Mouse (Mus musculus) lung, embryonic 16.5 days (tissue): ENCODE measurements around the gene Gprc5b. TPM values are rescaled to one million over a fixed set of nuclear protein-coding genes. Genes with fewer than 3 reads are reported as not detected.

Experiments used
- ATAC-seq: fragments of 200-750 bp; cut with Nextera tagmentation; 2 replicates; pipeline ENCODE4 v1.8.0; 2017; ENCODE audit warnings: low read depth, mild to moderate bottlenecking, moderate library complexity
- H3K27ac ChIP-seq: fragments of 300-500 bp; sonication (generic); 2 replicates; pipeline ENCODE4 v1.5.1; 2014; ENCODE audit warnings: mild to moderate bottlenecking, control low read depth, low read length
- H3K27me3 ChIP-seq: fragments of 300-500 bp; sonication (generic); 2 replicates; pipeline ENCODE4 v1.6.1; 2014; ENCODE audit warnings: low read depth, low read length, mixed read lengths; ENCODE audit not compliant: control insufficient read depth, insufficient read depth
- H3K36me3 ChIP-seq: fragments of 300-500 bp; sonication (generic); 2 replicates; pipeline ENCODE4 v1.6.1; 2014; ENCODE audit warnings: low read length; ENCODE audit not compliant: control insufficient read depth, insufficient read depth
- H3K4me1 ChIP-seq: fragments of 300-500 bp; sonication (generic); replicated peaks from 2 replicates; pipeline ENCODE4 v1.6.1; 2014; ENCODE audit warnings: low read length, mixed read lengths; ENCODE audit not compliant: control insufficient read depth, insufficient read depth
- H3K4me2 ChIP-seq: fragments of 300-500 bp; sonication (generic); 2 replicates; pipeline ENCODE4 v1.6.1; 2014; ENCODE audit warnings: low read depth, low read length, control low read depth
- H3K4me3 ChIP-seq: fragments of 300-500 bp; sonication (generic); 2 replicates; pipeline ENCODE4 v1.5.1; 2014; ENCODE audit warnings: mild to moderate bottlenecking, low read length, control low read depth
- H3K9ac ChIP-seq: fragments of 300-500 bp; sonication (generic); 2 replicates; pipeline ENCODE4 v1.6.1; 2014; ENCODE audit warnings: low read length, control low read depth
- H3K9me3 ChIP-seq: fragments of 300-500 bp; sonication (generic); 2 replicates; pipeline ENCODE4 v1.6.1; 2016; ENCODE audit warnings: low read length; ENCODE audit not compliant: control insufficient read depth
- WGBS: fragments of 180-500 bp; shearing (Covaris S2); extraction: QIAGEN DNeasy Blood & Tissue Kit; methylation state at CpG from one replicate; pipeline ENCODE4 v1.1.7; 2014; 5-methylcytosine and 5-hydroxymethylcytosine counted together
- polyA plus RNA-seq: library from polyadenylated mRNA; unstranded; fragments of >200 nt; fragmentation: Nextera tagmentation; extraction: Ambion mirVana; gene quantifications from 2 replicates; pipeline ENCODE4 v1.2.1, GENCODE M21; 2015

The Gprc5b gene
- polyA plus RNA-seq, 1 experiment from 2014 or later = 5.2 TPM

- Histone ChIP-seq H3K27ac (no peak overlapping the region), H3K4me3 (no peak overlapping the region), H3K4me1 (no peaks in the 10 kb centered on the region), H3K36me3 (no peaks in the 10 kb centered on the region), H3K4me2 (no peak overlapping the region), H3K9ac (no peak overlapping the region), H3K9me3 (no peaks in the 10 kb centered on the region), H3K27me3 (no peaks in the 10 kb centered on the region)
- no peak for ATAC-seq
- 49% methylated on average over 2 of the region's 2 CpGs for WGBS
These were observed 7.5 kb upstream of the Gprc5b start for GRCm38 (mm10) chr7:119002501-119002900.

GRCm38 (mm10) chr7:119001965-119002364, 7.0 kb upstream of the Gprc5b start:
- Histone ChIP-seq H3K27ac (no peak overlapping the region), H3K9ac (no peak overlapping the region), H3K27me3 (no peaks in the 10 kb centered on the region), H3K9me3 (no peaks in the 10 kb centered on the region), H3K4me1 (no peaks in the 10 kb centered on the region), H3K4me3 (no peak overlapping the region), H3K4me2 (no peak overlapping the region), H3K36me3 (no peaks in the 10 kb centered on the region)
- WGBS = 74% methylated on average over 2 of the region's 2 CpGs
- no peak for ATAC-seq

GRCm38 (mm10) chr7:118999857-119000256, 4.8 kb upstream of the Gprc5b start:
- peaks cover 3% of the 10 kb centered on the region for H3K27me3 ChIP-seq
- H3K27ac ChIP-seq = no peak overlapping the region
- H3K9ac ChIP-seq = no peak overlapping the region
- 63% methylated on average over 2 of the region's 2 CpGs for WGBS
- no peak for ATAC-seq
- no peaks in the 10 kb centered on the region for H3K36me3 ChIP-seq
- H3K4me1 ChIP-seq = peaks cover 7% of the 10 kb centered on the region
- no peak overlapping the region for H3K4me2 ChIP-seq
- no peak overlapping the region for H3K4me3 ChIP-seq
- H3K9me3 ChIP-seq = no peaks in the 10 kb centered on the region

- WGBS = 4% methylated on average over 13 of the region's 13 CpGs
- no peaks in the 10 kb centered on the region for H3K36me3 ChIP-seq
- H3K9ac ChIP-seq = no peak overlapping the region
- H3K27ac ChIP-seq = no peak overlapping the region
- H3K4me3 ChIP-seq = no peak overlapping the region
- H3K27me3 ChIP-seq = peaks cover 3% of the 10 kb centered on the region
- peak; percentile 27 for ATAC-seq
- peak overlapping the region; percentile 98; the same call in 1 of the 2 replicates for H3K4me2 ChIP-seq
- no peaks in the 10 kb centered on the region for H3K9me3 ChIP-seq
- peaks cover 24% of the 10 kb centered on the region for H3K4me1 ChIP-seq
These were observed 1.3 kb upstream of the Gprc5b start for GRCm38 (mm10) chr7:118996137-118996837.

GRCm38 (mm10) chr7:118995671-118996070, 660 bp upstream of the Gprc5b start:
- Histone ChIP-seq H3K36me3 (no peaks in the 10 kb centered on the region), H3K9me3 (no peaks in the 10 kb centered on the region), H3K27me3 (peaks cover 3% of the 10 kb centered on the region), H3K27ac (no peak overlapping the region), H3K4me3 (peak overlapping the region; percentile 70), H3K9ac (no peak overlapping the region), H3K4me1 (peaks cover 24% of the 10 kb centered on the region), H3K4me2 (peak overlapping the region; percentile 98)
- peak; percentile 3 for ATAC-seq
- WGBS = 12% methylated on average over 14 of the region's 14 CpGs

GRCm38 (mm10) chr7:118994231-118994842, 674 bp downstream of the Gprc5b start:
- peak overlapping the region; percentile 33 for H3K27ac ChIP-seq
- H3K27me3 ChIP-seq = peaks cover 3% of the 10 kb centered on the region
- peak; percentile 31 for ATAC-seq
- peak overlapping the region; percentile 98 for H3K4me2 ChIP-seq
- no peaks in the 10 kb centered on the region for H3K36me3 ChIP-seq
- peaks cover 24% of the 10 kb centered on the region for H3K4me1 ChIP-seq
- H3K9me3 ChIP-seq = no peaks in the 10 kb centered on the region
- 1% methylated on average over 21 of the region's 21 CpGs for WGBS
- peak overlapping the region; percentile 79 for H3K9ac ChIP-seq
- peak overlapping the region; percentile 70 for H3K4me3 ChIP-seq

GRCm38 (mm10) chr7:118993597-118994230, 1.3 kb downstream of the Gprc5b start:
- H3K27ac ChIP-seq = no peak overlapping the region
- no peaks in the 10 kb centered on the region for H3K9me3 ChIP-seq
- H3K27me3 ChIP-seq = peaks cover 3% of the 10 kb centered on the region
- peak overlapping the region; percentile 79 for H3K9ac ChIP-seq
- ATAC-seq = no peak
- H3K4me3 ChIP-seq = peak overlapping the region; percentile 70
- H3K4me2 ChIP-seq = peak overlapping the region; percentile 98
- WGBS = 2% methylated on average over 26 of the region's 26 CpGs
- peaks cover 24% of the 10 kb centered on the region for H3K4me1 ChIP-seq
- H3K36me3 ChIP-seq = no peaks in the 10 kb centered on the region

GRCm38 (mm10) chr7:118992623-118993405, 2.2 kb downstream of the Gprc5b start:
- Histone ChIP-seq H3K36me3 (no peaks in the 10 kb centered on the region), H3K9me3 (no peaks in the 10 kb centered on the region), H3K4me1 (peaks cover 24% of the 10 kb centered on the region), H3K27me3 (peaks cover 3% of the 10 kb centered on the region), H3K4me2 (peak overlapping the region; percentile 98), H3K4me3 (no peak overlapping the region), H3K9ac (no peak overlapping the region), H3K27ac (no peak overlapping the region)
- WGBS = 56% methylated on average over 13 of the region's 13 CpGs
- no peak for ATAC-seq
